ENCODE assay signal across 35 mouse cellular contexts in the genomic region with DNA sequence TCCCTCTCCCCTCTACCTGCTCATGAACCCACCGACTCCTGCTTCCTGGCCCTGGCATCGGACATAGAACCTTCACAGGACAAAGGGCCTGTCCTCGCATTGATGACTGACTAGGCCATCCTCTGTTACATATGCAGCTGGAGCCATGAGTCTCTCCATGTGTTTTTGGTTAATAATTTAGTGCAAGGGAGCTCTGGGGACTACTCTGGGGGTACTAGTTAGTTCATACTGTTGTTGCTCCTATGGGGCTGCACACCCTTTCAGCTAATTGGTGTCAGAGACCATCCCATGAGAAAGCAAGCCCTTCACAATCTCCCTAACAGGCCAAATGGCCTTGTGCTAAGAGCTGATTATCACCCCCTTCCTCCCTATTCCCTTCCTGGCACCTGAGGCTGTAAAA.
"Had no signal": no experiment of that assay in that cellular context is flagged by ENCODE, and none has a peak within 500 bp of the region (broad histone marks: within the 10 kb centered on the region; RNA-seq: fewer than 3 reads in every experiment).

No protein-coding gene starts in this region.

- H3K4me1 ChIP-seq: heart, embryonic 10.5 days; heart, embryonic 12.5 days; heart, embryonic 13.5 days; heart, embryonic 15.5 days; hindbrain, embryonic 10.5 days; hindbrain, embryonic 12.5 days; hindbrain, embryonic 13.5 days; hindbrain, embryonic 15.5 days; intestine, embryonic 15.5 days; kidney, embryonic 15.5 days had no signal

- H3K27ac ChIP-seq: heart, embryonic 10.5 days; heart, embryonic 13.5 days; heart, embryonic 15.5 days; hindbrain, embryonic 10.5 days; hindbrain, embryonic 12.5 days; hindbrain, embryonic 13.5 days; hindbrain, embryonic 14.5 days; hindbrain, embryonic 15.5 days; hindbrain, postnatal 0 days; intestine, embryonic 15.5 days; kidney, embryonic 15.5 days; kidney, postnatal 0 days; layer of hippocampus, adult 2 months had no signal

- H3K4me3 ChIP-seq: heart, embryonic 10.5 days; heart, embryonic 12.5 days; heart, embryonic 13.5 days; heart, embryonic 15.5 days; hindbrain, embryonic 10.5 days; hindbrain, embryonic 12.5 days; hindbrain, embryonic 13.5 days; hindbrain, embryonic 15.5 days; intestine, embryonic 15.5 days; kidney, embryonic 15.5 days; layer of hippocampus, adult 2 months had no signal

- ATAC-seq: hindbrain, embryonic 16.5 days; hindbrain, postnatal 0 days; inflammation-experienced regulatory T-cells, adult 6 months; intestine, embryonic 15.5 days; intestine, embryonic 16.5 days; intestine, postnatal 0 days had no signal

- H3K4me2 ChIP-seq: heart, embryonic 11.5 days; heart, embryonic 12.5 days; heart, embryonic 13.5 days; heart, embryonic 15.5 days; hindbrain, embryonic 12.5 days; hindbrain, embryonic 13.5 days; hindbrain, embryonic 14.5 days; hindbrain, embryonic 15.5 days; intestine, embryonic 15.5 days; kidney, embryonic 15.5 days had no signal

- H3K9ac ChIP-seq: heart, embryonic 12.5 days; heart, embryonic 13.5 days; heart, embryonic 15.5 days; hindbrain, embryonic 12.5 days; hindbrain, embryonic 13.5 days; hindbrain, embryonic 14.5 days; hindbrain, embryonic 15.5 days; intestine, embryonic 15.5 days; kidney, embryonic 15.5 days had no signal

- H3K27me3 ChIP-seq: heart, embryonic 12.5 days; heart, embryonic 13.5 days; heart, embryonic 15.5 days; hindbrain, embryonic 12.5 days; hindbrain, embryonic 13.5 days; hindbrain, embryonic 15.5 days; intestine, embryonic 15.5 days; kidney, embryonic 15.5 days had no signal

- DNase-seq: heart, postnatal 10 days; heart, postnatal 14 days; heart, postnatal 36 days; heart, postnatal 4 days; kidney, adult 11 months; kidney, adult 18-20 months; kidney, adult 2 months; kidney, adult 8-10 months; kidney, adult 9 months; kidney, postnatal 10 days; kidney, postnatal 14 days; kidney, postnatal 25 days; kidney, postnatal 36 days; kidney, postnatal 4 days; layer of hippocampus, adult 9-11 months; layer of hippocampus, postnatal 36 days had no signal

- H3K36me3 ChIP-seq: heart, embryonic 10.5 days; heart, embryonic 12.5 days; heart, embryonic 13.5 days; heart, embryonic 15.5 days; hindbrain, embryonic 10.5 days; hindbrain, embryonic 12.5 days; hindbrain, embryonic 13.5 days; hindbrain, embryonic 15.5 days; intestine, embryonic 15.5 days; kidney, embryonic 15.5 days had no signal

- H3K9me3 ChIP-seq: heart, embryonic 10.5 days; heart, embryonic 12.5 days; heart, embryonic 13.5 days; hindbrain, embryonic 10.5 days; hindbrain, embryonic 12.5 days; hindbrain, embryonic 13.5 days; hindbrain, embryonic 15.5 days; intestine, embryonic 15.5 days; kidney, embryonic 15.5 days had no signal
